Mouse (Mus musculus): Measurements from ENCODE around the gene Tac2.

DNA sequence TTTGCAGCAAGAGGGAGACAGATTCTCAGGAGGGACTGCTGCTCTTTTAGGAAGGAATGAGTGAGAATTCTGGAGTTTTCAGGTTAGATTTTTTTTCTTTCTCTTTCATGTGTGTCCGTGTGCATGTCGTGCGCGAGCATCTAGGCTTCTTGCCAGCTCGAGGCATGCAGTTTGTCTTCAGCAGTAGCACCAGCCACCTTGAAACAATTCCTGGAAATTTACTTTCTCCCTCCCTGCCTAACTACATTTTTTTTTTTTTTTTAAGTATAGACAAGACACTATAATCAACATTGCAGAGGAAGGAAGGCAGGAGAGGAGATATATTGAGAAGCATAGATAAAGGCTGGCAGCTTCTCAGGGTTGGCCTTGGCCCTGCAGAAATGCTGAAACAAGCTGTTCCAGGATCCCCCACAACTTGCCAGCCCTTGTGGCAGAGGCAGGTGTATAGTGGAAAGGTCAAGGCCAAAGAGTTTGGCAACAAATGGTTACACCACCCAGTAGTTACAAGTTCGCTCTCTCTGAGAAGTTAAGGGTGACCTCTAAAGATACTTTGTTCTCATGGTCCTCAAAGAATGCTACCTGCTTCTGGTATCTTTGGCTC, 30.4 kb downstream of the Tac2 start:
- TF ChIP-seq CTCF (IDR thresholded peaks at IDR 0.05) (no peak), EP300 (IDR thresholded peaks at IDR 0.05; ENCODE audit: insufficient read depth, low read depth, low read length) (0 out of 2 replicates have a peak, but pooled peaks have one; percentile 23), POLR2A (IDR thresholded peaks at IDR 0.05; ENCODE audit: insufficient read depth, low read depth, low read length) (no peak)
